Comparison of ENCODE assay signal across 8 mouse cellular contexts in the genomic region with DNA sequence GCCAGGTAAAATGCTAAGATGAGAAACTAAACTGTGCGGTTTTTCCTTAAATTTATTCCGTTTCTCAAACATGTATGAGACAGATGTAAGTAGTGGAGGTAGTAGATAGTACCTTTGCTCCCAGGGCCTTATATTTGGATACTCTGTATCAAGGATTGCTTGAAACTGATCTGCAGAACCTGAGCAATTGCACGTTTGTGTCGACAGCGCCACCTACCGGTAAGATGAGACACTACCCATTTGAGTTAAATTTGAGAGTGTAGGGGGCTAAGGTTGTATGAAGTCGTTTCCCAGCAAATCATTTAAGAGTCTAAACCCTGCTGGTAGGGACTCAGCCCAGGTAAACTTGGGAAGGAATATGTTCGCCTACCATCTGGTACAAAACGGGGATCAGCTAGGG. TPM values are rescaled to one million over a fixed set of nuclear protein-coding genes. Genes with fewer than 3 reads are reported as not detected.
DNase-seq lines count a peak whose midpoint lies in the region; ATAC-seq and TF ChIP-seq lines count a peak whose summit lies in the region.

No protein-coding gene starts in this region.

- no peaks in the 10 kb centered on the region for H3K36me3 ChIP-seq in forebrain, embryonic 14.5 days (ENCODE audit: control insufficient read depth, insufficient read depth, low read length)
- no peaks in the 10 kb centered on the region for H3K36me3 ChIP-seq in liver, embryonic 11.5 days (ENCODE audit: control insufficient read depth, insufficient read depth, low read length)
- no peaks in the 10 kb centered on the region for H3K36me3 ChIP-seq in neural tube, embryonic 11.5 days (ENCODE audit: control insufficient read depth, insufficient read depth, low read length)

- no peaks in the 10 kb centered on the region for H3K27me3 ChIP-seq in forebrain, embryonic 14.5 days (replicated peaks; ENCODE audit: control insufficient read depth, insufficient read depth, low read length)
- no peaks in the 10 kb centered on the region for H3K27me3 ChIP-seq in liver, embryonic 11.5 days (replicated peaks; ENCODE audit: control insufficient read depth, insufficient read depth, low read length)
- no peaks in the 10 kb centered on the region for H3K27me3 ChIP-seq in neural tube, embryonic 11.5 days (ENCODE audit: control insufficient read depth, insufficient read depth, low read length)

- H3K4me1 ChIP-seq in forebrain, embryonic 14.5 days (ENCODE audit: control insufficient read depth, insufficient read depth, low read length): no peaks in the 10 kb centered on the region
- no peaks in the 10 kb centered on the region; the same call in 1 of the 2 replicates for H3K4me1 ChIP-seq in liver, embryonic 11.5 days (replicated peaks; ENCODE audit: control insufficient read depth, insufficient read depth, low read length)
- no peaks in the 10 kb centered on the region for H3K4me1 ChIP-seq in neural tube, embryonic 11.5 days (ENCODE audit: control insufficient read depth, insufficient read depth, low read length)

- H3K4me2 ChIP-seq in forebrain, embryonic 14.5 days (ENCODE audit: low read length): no peak overlapping the region
- no peak overlapping the region for H3K4me2 ChIP-seq in liver, embryonic 11.5 days
- H3K4me2 ChIP-seq in neural tube, embryonic 11.5 days (ENCODE audit: low read depth): no peak overlapping the region

- WGBS in forebrain, embryonic 14.5 days: 5% methylated on average over 9 of the region's 9 CpGs
- WGBS in liver, embryonic 11.5 days: 4% methylated on average over 9 of the region's 9 CpGs
- WGBS in neural tube, embryonic 11.5 days: 7% methylated on average over 9 of the region's 9 CpGs

- no peak overlapping the region for H3K4me3 ChIP-seq in forebrain, embryonic 14.5 days (ENCODE audit: low read depth, low read length)
- no peak overlapping the region for H3K4me3 ChIP-seq in liver, embryonic 11.5 days (ENCODE audit: low read depth, low read length)
- no peak overlapping the region for H3K4me3 ChIP-seq in neural tube, embryonic 11.5 days (ENCODE audit: low read depth, low read length)

- no peak overlapping the region for H3K27ac ChIP-seq in forebrain, embryonic 14.5 days (ENCODE audit: low read depth, low read length)
- H3K27ac ChIP-seq in liver, embryonic 11.5 days (ENCODE audit: low read depth, low read length): no peak overlapping the region
- no peak overlapping the region for H3K27ac ChIP-seq in neural tube, embryonic 11.5 days (ENCODE audit: low read depth, low read length)

- no peaks in the 10 kb centered on the region for H3K9me3 ChIP-seq in forebrain, embryonic 14.5 days (replicated peaks; ENCODE audit: control insufficient read depth, low read length)
- H3K9me3 ChIP-seq in liver, embryonic 11.5 days (ENCODE audit: control insufficient read depth, low read length): no peaks in the 10 kb centered on the region
- no peaks in the 10 kb centered on the region for H3K9me3 ChIP-seq in neural tube, embryonic 11.5 days (ENCODE audit: control insufficient read depth, low read length)

- TF ChIP-seq CTCF in brain, embryonic 14.5 days (IDR thresholded peaks at IDR 0.05; ENCODE audit: borderline replicate concordance, extremely low read depth, insufficient read depth, insufficient read length): peak; percentile 85; the same call in 1 of the 2 replicates

- ATAC-seq in forebrain, embryonic 14.5 days: 0 out of 2 replicates have a peak, but pooled peaks have one; percentile 42
- ATAC-seq in liver, embryonic 11.5 days (replicated peaks; ENCODE audit: low FRiP score): peak; percentile 58; the same call in 1 of the 2 replicates
- no peak for ATAC-seq in neural tube, embryonic 11.5 days (ENCODE audit: insufficient read depth, low FRiP score, low TSS enrichment)

- H3K9ac ChIP-seq in forebrain, embryonic 14.5 days (ENCODE audit: low read length): no peak overlapping the region
- H3K9ac ChIP-seq in liver, embryonic 11.5 days (ENCODE audit: low read depth, low read length): no peak overlapping the region
- H3K9ac ChIP-seq in neural tube, embryonic 11.5 days (ENCODE audit: low read length): no peak overlapping the region

- TF ChIP-seq POLR2A in brain, embryonic 14.5 days (IDR thresholded peaks at IDR 0.05; ENCODE audit: borderline replicate concordance, extremely low read depth, insufficient read depth, insufficient read length, poor library complexity, severe bottlenecking): no peak

- peak; percentile 70 for DNase-seq in urinary bladder, postnatal 25 days (ENCODE audit: low spot score)
- no peak for DNase-seq in urinary bladder, adult 2 months (ENCODE audit: low spot score)
- peak; percentile 86 for DNase-seq in brain, embryonic 14.5 days (ENCODE audit: low read depth)
- DNase-seq in forebrain, embryonic 14.5 days (ENCODE audit: low spot score): peak; percentile 87
- peak; percentile 67 for DNase-seq in kidney, adult 18-20 months
- no peak for DNase-seq in liver, embryonic 11.5 days (ENCODE audit: low spot score)
- peak; percentile 62 for DNase-seq in neural tube, embryonic 11.5 days (ENCODE audit: low spot score)
- no peak for DNase-seq in urinary bladder, postnatal 36 days (ENCODE audit: low spot score in 2 of 2)

RNA-seq across cellular contexts. Expression of a gene that starts 45.8 kb away (rescaled TPM):
- 106 and 114 TPM in 2 replicates for polyA plus RNA-seq in urinary bladder, adult 2 months (2012; rRNA removed)
- polyA plus RNA-seq in brain, embryonic 14.5 days (2012; rRNA removed): 127 and 134 TPM in 2 replicates
- 11.2 and 13.1 TPM in 2 replicates for polyA plus RNA-seq in forebrain, embryonic 14.5 days (2014; fragmentation: Nextera tagmentation; extraction: Ambion mirVana)
- 10.8 and 11.6 TPM in 2 replicates for polyA plus RNA-seq in liver, embryonic 11.5 days (2014; fragmentation: Nextera tagmentation; extraction: Ambion mirVana)
- 7.0 and 8.6 TPM in 2 replicates for polyA plus RNA-seq in neural tube, embryonic 11.5 days (2014; fragmentation: Nextera tagmentation; extraction: Ambion mirVana)

RNA-seq across cellular contexts. Expression of a gene that starts 46.2 kb away (rescaled TPM):
- 0.19 and 0.25 TPM in 2 replicates for polyA plus RNA-seq in urinary bladder, adult 2 months (2012; rRNA removed)
- polyA plus RNA-seq in brain, embryonic 14.5 days (2012; rRNA removed): 0.01 and 0.07 TPM in 2 replicates
- polyA plus RNA-seq in forebrain, embryonic 14.5 days (2014; fragmentation: Nextera tagmentation; extraction: Ambion mirVana): not detected in 2 replicates
- polyA plus RNA-seq in liver, embryonic 11.5 days (2014; fragmentation: Nextera tagmentation; extraction: Ambion mirVana): 0.41 and 0.66 TPM in 2 replicates
- 0.49 and 0.54 TPM in 2 replicates for polyA plus RNA-seq in neural tube, embryonic 11.5 days (2014; fragmentation: Nextera tagmentation; extraction: Ambion mirVana)

Comparison
In these comparisons a context has a peak if more than half of its experiments do, and no peak if none do; other contexts are left out.
1. DNase-seq: peak in urinary bladder, postnatal 25 days (single experiment), brain, embryonic 14.5 days (single experiment), forebrain, embryonic 14.5 days (single experiment), kidney, adult 18-20 months (single experiment) and neural tube, embryonic 11.5 days (single experiment); none in urinary bladder, adult 2 months (single experiment), liver, embryonic 11.5 days (single experiment) and urinary bladder, postnatal 36 days (0 of 2).